Mouse (Mus musculus): ENCODE measurements around the gene Cxxc4. TPM values are rescaled to one million over a fixed set of nuclear protein-coding genes. Genes with fewer than 3 reads are reported as not detected.
A peak's percentile ranks its signal among the peaks of the same experiment; 100 is the strongest.

The Cxxc4 gene
- total RNA-seq, 2 experiments from 2014 or later: 22.6 to 24.5 TPM

DNA sequence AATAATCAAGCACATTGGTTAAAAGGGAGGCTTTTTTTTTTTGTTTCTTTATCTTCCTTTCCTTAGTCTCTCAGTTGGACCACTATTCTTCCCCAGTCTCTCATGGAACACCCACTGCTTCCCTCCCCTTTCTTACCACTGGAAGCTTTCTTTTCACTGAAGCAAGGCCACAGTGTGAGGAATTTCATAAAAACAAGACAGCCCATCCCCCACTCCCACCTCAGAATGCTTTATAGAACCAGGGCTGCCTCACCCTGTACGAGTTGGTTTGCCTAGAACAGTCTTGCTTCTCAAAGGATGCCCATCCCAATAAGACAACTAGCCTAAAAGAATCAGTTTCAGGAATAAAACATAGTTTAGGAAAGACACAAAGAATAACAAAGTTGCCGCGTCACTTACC, 23.0 kb downstream of the Cxxc4 start:
- TF ChIP-seq CTCF (IDR thresholded peaks at IDR 0.05): no peak
- intact Hi-C loops (cut with DNase I): no loop called here
- no peak for DNase-seq (ENCODE audit: extremely low spot score in 1 of 2, low spot score in 2 of 2)
- no peak overlapping the region for H3K4me3 ChIP-seq
- no peak overlapping the region for H3K27ac ChIP-seq

- intact Hi-C loops (cut with DNase I): no loop called here
- H3K4me3 ChIP-seq: no peak overlapping the region
- H3K27ac ChIP-seq: no peak overlapping the region
- no peak for TF ChIP-seq CTCF (IDR thresholded peaks at IDR 0.05)
- no peak for DNase-seq (ENCODE audit: extremely low spot score in 1 of 2, low spot score in 2 of 2)
Measured at GRCm38 (mm10) chr3:134279655-134280054, 43.4 kb downstream of the Cxxc4 start.

- intact Hi-C loops (cut with DNase I): no loop called here
- no peak for DNase-seq (ENCODE audit: extremely low spot score in 1 of 2, low spot score in 2 of 2)
- no peak for TF ChIP-seq CTCF (IDR thresholded peaks at IDR 0.05)
Measured at GRCm38 (mm10) chr3:134281527-134282370, 45.5 kb downstream of the Cxxc4 start.

GRCm38 (mm10) chr3:134295217-134295616, 58.9 kb downstream of the Cxxc4 start:
- Histone ChIP-seq H3K4me3 (no peak overlapping the region), H3K27ac (no peak overlapping the region)
- intact Hi-C loops (cut with DNase I): no loop called here
- DNase-seq (ENCODE audit: extremely low spot score in 1 of 2, low spot score in 2 of 2): no peak
- no peak for TF ChIP-seq CTCF (IDR thresholded peaks at IDR 0.05)

More at GRCm38 (mm10) chr3:134281527-134282370, 45.5 kb downstream of the Cxxc4 start:
- Histone ChIP-seq H3K27ac (no peak overlapping the region; the same call in 1 of the 2 replicates), H3K4me3 (peak overlapping the region; percentile 30)

DNA sequence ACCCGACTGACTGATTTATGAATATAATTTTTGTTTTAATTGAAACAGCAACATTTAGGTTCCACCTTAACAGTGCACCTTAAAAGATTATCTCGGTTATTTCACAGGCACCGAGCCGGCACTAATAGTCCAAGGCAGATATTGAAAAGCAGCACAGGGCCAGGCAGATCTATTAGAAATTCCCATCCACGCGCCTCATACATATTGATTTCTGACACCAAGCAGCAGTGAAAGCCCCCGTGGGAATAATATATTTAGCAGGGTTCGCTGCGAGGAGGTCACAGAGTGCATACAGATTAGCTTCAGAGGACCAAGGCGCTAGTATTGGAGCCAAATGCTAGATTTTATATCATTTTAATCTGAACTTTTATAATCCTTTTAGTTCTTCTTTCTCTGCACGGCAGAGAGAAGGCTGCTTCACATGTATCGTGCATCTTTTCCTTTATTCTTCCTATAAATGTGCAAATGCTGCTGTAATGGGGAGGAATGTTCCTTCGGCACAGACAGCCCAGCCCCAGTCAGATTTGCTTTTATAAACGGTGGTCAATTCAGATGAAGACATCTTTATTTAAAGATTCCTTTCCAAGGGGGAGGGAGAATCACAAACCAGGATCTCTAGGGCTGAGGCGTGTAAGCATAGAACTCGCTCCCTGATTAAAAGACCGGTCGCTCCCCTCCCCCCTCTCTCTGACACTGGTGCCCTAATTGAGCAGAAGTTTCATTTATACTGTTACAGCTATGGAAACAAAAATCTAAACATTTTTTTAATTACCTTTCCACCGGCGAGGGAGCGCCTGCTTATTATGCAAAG, 66.6 kb downstream of the Cxxc4 start:
- intact Hi-C loops (cut with DNase I): loop anchor here (5.0 kb wide), 1 partner anchor 66 kb away; the partner anchor contains the start of gene Cxxc4

GRCm38 (mm10) chr3:134303492-134303808, 67.2 kb downstream of the Cxxc4 start:
- no peak for TF ChIP-seq CTCF (IDR thresholded peaks at IDR 0.05)
- peak overlapping the region; percentile 75; the same call in 1 of the 2 replicates for H3K27ac ChIP-seq
- H3K4me3 ChIP-seq: peak overlapping the region; percentile 59
- intact Hi-C loops (cut with DNase I): loop anchor here (5.0 kb wide), 1 partner anchor 66 kb away; the partner anchor contains the start of gene Cxxc4
- no peak for DNase-seq (ENCODE audit: extremely low spot score in 1 of 2, low spot score in 2 of 2)

More for the DNA sequence above, 66.6 kb downstream of the Cxxc4 start:
- H3K27ac ChIP-seq: peak overlapping the region; percentile 75
- DNase-seq (ENCODE audit: extremely low spot score in 1 of 2, low spot score in 2 of 2): no peak
- peak overlapping the region; percentile 59 for H3K4me3 ChIP-seq
- no peak for TF ChIP-seq CTCF (IDR thresholded peaks at IDR 0.05)

GRCm38 (mm10) chr3:134306507-134306906, 70.2 kb downstream of the Cxxc4 start:
- intact Hi-C loops (cut with DNase I): no loop called here
- Histone ChIP-seq H3K4me3 (no peak overlapping the region), H3K27ac (no peak overlapping the region)
- DNase-seq (ENCODE audit: extremely low spot score in 1 of 2, low spot score in 2 of 2): no peak
- TF ChIP-seq CTCF (IDR thresholded peaks at IDR 0.05): no peak

GRCm38 (mm10) chr3:134307801-134308200, 71.5 kb downstream of the Cxxc4 start:
- Histone ChIP-seq H3K4me3 (no peak overlapping the region), H3K27ac (no peak overlapping the region)
- DNase-seq (ENCODE audit: extremely low spot score in 1 of 2, low spot score in 2 of 2): no peak
- intact Hi-C loops (cut with DNase I): no loop called here
- TF ChIP-seq CTCF (IDR thresholded peaks at IDR 0.05): no peak; the same call in 1 of the 2 replicates

Small RNA genes within 50 kb of the gene (microRNA-seq; reads per million reads assigned to microRNA genes)
- 0 reads per million in 2 experiments for gene Mir1895

All from left cerebral cortex, adult 2 months (tissue).